Mouse (Mus musculus) bone marrow, adult 2 months (tissue): ENCODE results near the gene Psmc3ip.

Experiments used
- CTCF ChIP-seq: fragments of 200-500 bp; IDR thresholded peaks from 2 replicates; pipeline ENCODE4 v1.5.1; 2011; ENCODE audit warnings: low read length, control low read depth; ENCODE audit not compliant: control insufficient read depth, insufficient read depth
- POLR2A ChIP-seq: fragments of 200-500 bp; IDR thresholded peaks from 2 replicates; pipeline ENCODE4 v1.6.1; 2011; ENCODE audit warnings: low read depth, mild to moderate bottlenecking, control low read depth, low read length, borderline replicate concordance; ENCODE audit not compliant: control insufficient read depth

DNA sequence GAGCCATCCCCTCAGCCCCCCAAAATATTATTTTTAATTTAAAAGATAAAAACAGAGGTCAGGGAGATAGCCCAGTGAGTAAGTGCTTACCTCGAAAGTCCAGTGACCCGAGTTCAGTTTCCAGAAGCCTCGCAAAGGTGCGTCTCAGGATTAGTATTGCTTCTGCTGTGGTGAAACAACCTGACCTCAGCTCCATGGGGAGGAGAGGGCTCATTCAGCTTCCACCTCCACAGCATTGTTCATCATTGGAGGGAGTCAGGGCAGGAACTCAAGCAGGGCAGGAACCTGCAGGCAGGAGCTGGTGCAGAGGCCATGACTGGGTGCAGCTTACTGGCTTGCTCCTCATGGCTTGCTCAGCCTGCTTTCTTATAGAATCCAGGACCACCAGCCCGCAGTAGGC lies 34.2 kb downstream of the Psmc3ip start:
- TF ChIP-seq CTCF (no peak), POLR2A (no peak)
